Mouse (Mus musculus): ENCODE results near the gene Mgst1. TPM values are rescaled to one million over a fixed set of nuclear protein-coding genes. Genes with fewer than 3 reads are reported as not detected.

Mgst1 gene
- polyA plus RNA-seq, 1 experiment from 2014 or later: 2,719 TPM

- TF ChIP-seq EP300 (IDR thresholded peaks at IDR 0.05; ENCODE audit: low read depth) (no peak), CTCF (IDR thresholded peaks at IDR 0.05; ENCODE audit: low read depth) (no peak)
- Histone ChIP-seq H3K27ac (ENCODE audit: low read depth) (no peak overlapping the region), H3K9ac (replicated peaks) (no peak overlapping the region), H3K36me3 (replicated peaks; ENCODE audit: insufficient read depth, low read length) (no peaks in the 10 kb centered on the region), H3K27me3 (ENCODE audit: insufficient read depth, low read length) (no peaks in the 10 kb centered on the region), H3K4me3 (ENCODE audit: low read depth, low read length) (no peak overlapping the region), H3K9me3 (ENCODE audit: low read length) (no peaks in the 10 kb centered on the region), H3K4me2 (ENCODE audit: low read depth, low read length) (no peak overlapping the region), H3K4me1 (ENCODE audit: insufficient read depth) (no peaks in the 10 kb centered on the region)
- ATAC-seq (no peak), DNase-seq (no peak)
- 73% methylated on average over 3 of the region's 3 CpGs for WGBS (ENCODE audit: insufficient replicate concordance)
These were observed 22.6 kb upstream of the Mgst1 start for GRCm38 (mm10) chr6:138117496-138117895.

- no peaks in the 10 kb centered on the region for H3K36me3 ChIP-seq (replicated peaks; ENCODE audit: insufficient read depth, low read length)
- no peak for DNase-seq
- TF ChIP-seq EP300 (IDR thresholded peaks at IDR 0.05; ENCODE audit: low read depth) (no peak), CTCF (IDR thresholded peaks at IDR 0.05; ENCODE audit: low read depth) (no peak)
- WGBS (ENCODE audit: insufficient replicate concordance): 75% methylated on average over 10 of the region's 10 CpGs
- no peaks in the 10 kb centered on the region for H3K27me3 ChIP-seq (ENCODE audit: insufficient read depth, low read length)
- no peaks in the 10 kb centered on the region for H3K4me1 ChIP-seq (ENCODE audit: insufficient read depth)
- H3K27ac ChIP-seq (ENCODE audit: low read depth): no peak overlapping the region
- H3K9me3 ChIP-seq (ENCODE audit: low read length): no peaks in the 10 kb centered on the region
- H3K4me2 ChIP-seq (ENCODE audit: low read depth, low read length): no peak overlapping the region
- no peak overlapping the region for H3K4me3 ChIP-seq (ENCODE audit: low read depth, low read length)
- H3K9ac ChIP-seq (replicated peaks): no peak overlapping the region
- 0 out of 2 replicates have a peak, but pooled peaks have one; percentile 27 for ATAC-seq
These were observed 11.5 kb upstream of the Mgst1 start for GRCm38 (mm10) chr6:138128392-138129335.

- no peaks in the 10 kb centered on the region for H3K9me3 ChIP-seq (ENCODE audit: low read length)
- no peak overlapping the region for H3K9ac ChIP-seq (replicated peaks)
- no peak overlapping the region for H3K4me3 ChIP-seq (ENCODE audit: low read depth, low read length)
- ATAC-seq (peak; percentile 23; the same call in 1 of the 2 replicates), DNase-seq (no peak)
- 53% methylated on average over 3 of the region's 3 CpGs for WGBS (ENCODE audit: insufficient replicate concordance)
- H3K4me2 ChIP-seq (ENCODE audit: low read depth, low read length): no peak overlapping the region
- H3K27me3 ChIP-seq (ENCODE audit: insufficient read depth, low read length): no peaks in the 10 kb centered on the region
- H3K36me3 ChIP-seq (replicated peaks; ENCODE audit: insufficient read depth, low read length): no peaks in the 10 kb centered on the region
- TF ChIP-seq EP300 (IDR thresholded peaks at IDR 0.05; ENCODE audit: low read depth): no peak
- TF ChIP-seq CTCF (IDR thresholded peaks at IDR 0.05; ENCODE audit: low read depth): no peak
- H3K27ac ChIP-seq (ENCODE audit: low read depth): no peak overlapping the region
- H3K4me1 ChIP-seq (ENCODE audit: insufficient read depth): no peaks in the 10 kb centered on the region
These were observed 9.6 kb upstream of the Mgst1 start for GRCm38 (mm10) chr6:138130541-138130940.

GRCm38 (mm10) chr6:138140336-138140735 is 220 bp downstream of the Mgst1 start:
- no peaks in the 10 kb centered on the region for H3K27me3 ChIP-seq (ENCODE audit: insufficient read depth, low read length)
- no peaks in the 10 kb centered on the region for H3K9me3 ChIP-seq (ENCODE audit: low read length)
- no peak for TF ChIP-seq CTCF (IDR thresholded peaks at IDR 0.05; ENCODE audit: low read depth)
- no peak; the same call in none of the 2 replicates for TF ChIP-seq EP300 (IDR thresholded peaks at IDR 0.05; ENCODE audit: low read depth)
- 1% methylated on average over 16 of the region's 16 CpGs for WGBS (ENCODE audit: insufficient replicate concordance)
- 0 out of 2 replicates have a peak, but pooled peaks cover 4% of the 10 kb centered on the region for H3K36me3 ChIP-seq (replicated peaks; ENCODE audit: insufficient read depth, low read length)
- H3K4me2 ChIP-seq (ENCODE audit: low read depth, low read length): peak overlapping the region; percentile 73
- H3K9ac ChIP-seq (replicated peaks): peak overlapping the region; percentile 73
- H3K27ac ChIP-seq (ENCODE audit: low read depth): peak overlapping the region; percentile 98
- DNase-seq (peak; percentile 83), ATAC-seq (peak; percentile 78)
- peaks cover 6% of the 10 kb centered on the region; the same call in 1 of the 2 replicates for H3K4me1 ChIP-seq (ENCODE audit: insufficient read depth)
- H3K4me3 ChIP-seq (ENCODE audit: low read depth, low read length): peak overlapping the region; percentile 62

- Histone ChIP-seq H3K4me1 (ENCODE audit: insufficient read depth) (peaks cover 10% of the 10 kb centered on the region; the same call in 1 of the 2 replicates), H3K9me3 (ENCODE audit: low read length) (no peaks in the 10 kb centered on the region), H3K27me3 (ENCODE audit: insufficient read depth, low read length) (no peaks in the 10 kb centered on the region), H3K9ac (replicated peaks) (peak overlapping the region; percentile 73), H3K27ac (ENCODE audit: low read depth) (peak overlapping the region; percentile 98), H3K4me3 (ENCODE audit: low read depth, low read length) (peak overlapping the region; percentile 62), H3K36me3 (replicated peaks; ENCODE audit: insufficient read depth, low read length) (0 out of 2 replicates have a peak, but pooled peaks cover 4% of the 10 kb centered on the region), H3K4me2 (ENCODE audit: low read depth, low read length) (peak overlapping the region; percentile 73)
- DNase-seq (peak; percentile 85), ATAC-seq (peak; percentile 63)
- TF ChIP-seq CTCF (IDR thresholded peaks at IDR 0.05; ENCODE audit: low read depth): no peak
- TF ChIP-seq EP300 (IDR thresholded peaks at IDR 0.05; ENCODE audit: low read depth): peak; percentile 92
- 32% methylated on average over 4 of the region's 4 CpGs for WGBS (ENCODE audit: insufficient replicate concordance)
These were observed 1.0 kb downstream of the Mgst1 start for GRCm38 (mm10) chr6:138141111-138141592.

GRCm38 (mm10) chr6:138142604-138143003 is 2.5 kb downstream of the Mgst1 start:
- TF ChIP-seq CTCF (IDR thresholded peaks at IDR 0.05; ENCODE audit: low read depth) (no peak), EP300 (IDR thresholded peaks at IDR 0.05; ENCODE audit: low read depth) (no peak)
- H3K27ac ChIP-seq (ENCODE audit: low read depth): peak overlapping the region; percentile 98
- 73% methylated on average over 7 of the region's 7 CpGs for WGBS (ENCODE audit: insufficient replicate concordance)

More at GRCm38 (mm10) chr6:138142604-138143003, 2.5 kb downstream of the Mgst1 start:
- Histone ChIP-seq H3K4me1 (ENCODE audit: insufficient read depth) (peaks cover 10% of the 10 kb centered on the region; the same call in 1 of the 2 replicates), H3K36me3 (replicated peaks; ENCODE audit: insufficient read depth, low read length) (peaks cover 9% of the 10 kb centered on the region), H3K4me2 (ENCODE audit: low read depth, low read length) (peak overlapping the region; percentile 73), H3K4me3 (ENCODE audit: low read depth, low read length) (peak overlapping the region; percentile 62), H3K9me3 (ENCODE audit: low read length) (no peaks in the 10 kb centered on the region), H3K9ac (replicated peaks) (peak overlapping the region; percentile 72), H3K27me3 (ENCODE audit: insufficient read depth, low read length) (no peaks in the 10 kb centered on the region)
- no peak for ATAC-seq
- DNase-seq: no peak
